Mouse (Mus musculus): ENCODE data around the gene Bcl2l2. TPM values are rescaled to one million over a fixed set of nuclear protein-coding genes. Genes with fewer than 3 reads are reported as not detected.

Gene Bcl2l2
- polyA plus RNA-seq, 1 experiment from 2014 or later: 3.4 TPM

DNA sequence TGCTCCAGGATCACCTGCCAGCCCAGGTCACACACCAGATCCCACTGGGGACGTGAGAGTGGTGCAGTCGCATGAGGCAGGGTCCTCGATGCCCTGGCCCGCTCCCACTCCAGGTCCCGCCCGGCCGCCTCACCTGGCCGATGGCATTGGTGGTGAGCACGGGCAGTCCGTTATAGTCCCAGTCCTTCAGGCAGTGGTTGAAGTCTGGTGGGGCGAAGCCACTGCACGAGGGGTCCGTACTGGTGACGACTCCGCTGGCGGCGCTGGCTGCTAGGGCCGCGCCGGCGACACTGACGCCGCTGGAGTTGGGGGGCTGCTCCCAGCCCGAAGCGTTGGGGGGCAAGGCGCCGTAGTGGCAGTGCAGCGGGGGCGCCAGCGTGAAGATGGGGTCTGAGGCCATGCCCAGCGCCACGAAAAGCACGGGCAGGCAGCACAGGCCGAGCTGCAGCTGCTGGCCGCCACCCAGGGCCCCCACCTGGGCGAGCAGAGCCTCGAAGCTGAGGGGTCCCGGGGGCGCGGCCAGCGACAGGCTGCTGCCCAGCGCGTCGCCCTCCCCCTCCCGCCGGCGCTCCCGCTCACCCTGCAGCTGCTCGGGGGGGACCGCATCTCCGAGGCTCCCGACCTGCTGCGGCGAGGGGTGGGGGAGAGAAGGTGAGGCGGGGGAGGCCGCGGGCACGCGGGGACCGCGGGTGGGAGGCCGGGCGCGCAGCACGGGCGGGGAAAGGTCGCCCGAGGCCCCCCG, 29.1 kb downstream of the Bcl2l2 start:
- Histone ChIP-seq H3K4me1 (replicated peaks; ENCODE audit: control insufficient read depth, insufficient read depth, low read length) (peaks cover 4% of the 10 kb centered on the region; the same call in 1 of the 2 replicates), H3K4me2 (ENCODE audit: low read depth, low read length) (peak overlapping the region; percentile 99), H3K4me3 (ENCODE audit: low read length) (peak overlapping the region; percentile 83), H3K9ac (ENCODE audit: low read length) (peak overlapping the region; percentile 91), H3K27me3 (ENCODE audit: control insufficient read depth, insufficient read depth, low read depth, low read length) (no peaks in the 10 kb centered on the region), H3K36me3 (ENCODE audit: control insufficient read depth, insufficient read depth, low read length) (peaks cover 3% of the 10 kb centered on the region; the same call in 1 of the 2 replicates), H3K27ac (ENCODE audit: low read length) (peak overlapping the region; percentile 68), H3K9me3 (ENCODE audit: control insufficient read depth, low read length) (no peaks in the 10 kb centered on the region)
- 1% methylated on average over 60 of the region's 69 CpGs for WGBS
- peak; percentile 63 for ATAC-seq (ENCODE audit: low read depth)

DNA sequence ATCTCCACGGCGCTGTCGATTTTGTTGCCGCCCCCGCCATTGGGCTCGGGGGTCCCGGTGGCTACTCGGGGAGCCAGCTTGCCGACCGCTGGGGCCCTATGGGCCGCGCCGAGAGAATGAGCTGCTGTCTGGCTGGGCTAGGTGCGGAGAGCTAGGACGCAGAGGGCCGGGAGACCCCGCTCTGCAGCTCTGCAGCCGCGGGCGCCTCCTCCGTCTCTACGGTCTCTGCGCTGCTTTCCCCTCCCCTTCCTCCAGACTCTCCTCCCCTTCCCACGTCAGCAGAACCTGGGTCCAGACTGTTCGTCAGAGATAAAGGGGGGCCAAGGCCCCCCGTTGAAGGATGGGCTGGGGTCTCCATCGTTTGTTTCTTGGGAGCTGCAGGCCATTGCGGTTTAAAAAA, 29.7 kb downstream of the Bcl2l2 start, which contains the start of gene Slc22a17:
Slc22a17 (minus strand) TSS at position 247 of the 400 bp plus-strand sequence.
- Histone ChIP-seq H3K27ac (ENCODE audit: low read length) (peak within 1 kb of the TSS; percentile 68), H3K36me3 (ENCODE audit: control insufficient read depth, insufficient read depth, low read length) (peaks cover 2% of the 10 kb centered on the region; the same call in 1 of the 2 replicates), H3K9me3 (ENCODE audit: control insufficient read depth, low read length) (no peaks in the 10 kb centered on the region), H3K4me1 (replicated peaks; ENCODE audit: control insufficient read depth, insufficient read depth, low read length) (peaks cover 4% of the 10 kb centered on the region; the same call in 1 of the 2 replicates), H3K4me2 (ENCODE audit: low read depth, low read length) (peak within 1 kb of the TSS; percentile 99), H3K27me3 (ENCODE audit: control insufficient read depth, insufficient read depth, low read depth, low read length) (no peaks in the 10 kb centered on the region), H3K4me3 (ENCODE audit: low read length) (peak within 1 kb of the TSS; percentile 83), H3K9ac (ENCODE audit: low read length) (peak within 1 kb of the TSS; percentile 91)
- peak; percentile 94 for ATAC-seq (ENCODE audit: low read depth)
- under 1% methylated on average over 28 of the region's 28 CpGs for WGBS

DNA sequence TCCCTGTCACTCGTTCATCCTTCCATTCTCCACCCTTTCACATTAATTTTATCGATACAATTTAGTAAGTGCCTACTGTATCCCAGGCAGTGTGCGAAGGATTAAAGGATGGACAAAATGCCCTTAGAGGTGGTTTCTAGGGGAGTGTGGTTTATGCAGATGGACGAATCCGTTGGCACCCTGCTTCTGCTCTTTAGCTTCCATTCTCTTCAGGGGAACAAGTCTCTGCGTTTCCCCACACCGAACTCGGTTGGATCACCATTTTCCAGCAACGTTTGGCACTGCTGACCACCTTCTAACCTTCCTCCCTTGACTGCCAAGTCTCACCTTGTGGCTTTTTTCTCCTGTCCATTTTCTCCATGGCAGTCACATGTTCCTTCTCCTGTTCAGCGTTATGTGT, 30.2 kb downstream of the Bcl2l2 start:
- peak overlapping the region; percentile 68; the same call in 1 of the 2 replicates for H3K27ac ChIP-seq (ENCODE audit: low read length)
- no peaks in the 10 kb centered on the region for H3K27me3 ChIP-seq (ENCODE audit: control insufficient read depth, insufficient read depth, low read depth, low read length)
- peaks cover 4% of the 10 kb centered on the region; the same call in 1 of the 2 replicates for H3K4me1 ChIP-seq (replicated peaks; ENCODE audit: control insufficient read depth, insufficient read depth, low read length)
- 17% methylated on average over 10 of the region's 10 CpGs for WGBS
- peak overlapping the region; percentile 99 for H3K4me2 ChIP-seq (ENCODE audit: low read depth, low read length)
- peak overlapping the region; percentile 83 for H3K4me3 ChIP-seq (ENCODE audit: low read length)
- no peak for ATAC-seq (ENCODE audit: low read depth)
- H3K36me3 ChIP-seq (ENCODE audit: control insufficient read depth, insufficient read depth, low read length): peaks cover 2% of the 10 kb centered on the region; the same call in 1 of the 2 replicates
- no peaks in the 10 kb centered on the region for H3K9me3 ChIP-seq (ENCODE audit: control insufficient read depth, low read length)
- peak overlapping the region; percentile 91 for H3K9ac ChIP-seq (ENCODE audit: low read length)

DNA sequence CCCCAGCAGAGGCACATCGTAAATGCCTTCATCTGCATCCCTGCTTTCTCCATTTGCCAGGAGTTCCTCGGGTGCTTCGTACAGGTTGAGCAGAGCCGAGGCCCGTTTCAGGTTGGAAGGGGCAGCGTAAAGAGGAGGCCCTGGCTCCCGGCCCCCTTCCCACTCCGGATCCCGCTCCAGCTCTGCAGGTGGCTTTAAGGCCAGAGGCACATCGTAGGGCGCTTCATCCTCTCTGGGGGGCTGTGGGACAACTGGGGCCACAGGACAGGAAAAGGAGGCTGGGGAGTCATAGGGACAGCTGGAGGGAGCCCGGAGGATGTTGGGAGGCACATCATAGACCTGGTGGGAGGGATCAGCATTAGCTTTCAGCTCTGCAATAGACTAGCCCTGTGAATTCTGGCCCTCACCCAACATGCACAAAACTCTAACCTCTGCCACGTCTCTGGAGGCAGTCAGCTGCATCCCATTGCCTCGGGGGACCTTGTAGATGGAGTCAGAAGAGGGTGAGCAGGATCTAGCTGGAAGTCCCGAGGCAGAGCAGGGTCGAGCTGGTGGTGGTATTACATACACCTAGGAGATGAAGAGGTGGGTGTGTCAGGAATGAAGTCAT, 37.0 kb downstream of the Bcl2l2 start:
- Histone ChIP-seq H3K27me3 (ENCODE audit: control insufficient read depth, insufficient read depth, low read depth, low read length) (no peaks in the 10 kb centered on the region), H3K9me3 (ENCODE audit: control insufficient read depth, low read length) (0 out of 2 replicates have a peak, but pooled peaks cover 4% of the 10 kb centered on the region), H3K4me3 (ENCODE audit: low read length) (no peak overlapping the region), H3K9ac (ENCODE audit: low read length) (no peak overlapping the region), H3K4me2 (ENCODE audit: low read depth, low read length) (no peak overlapping the region), H3K4me1 (replicated peaks; ENCODE audit: control insufficient read depth, insufficient read depth, low read length) (peaks cover 12% of the 10 kb centered on the region), H3K36me3 (ENCODE audit: control insufficient read depth, insufficient read depth, low read length) (peaks cover 22% of the 10 kb centered on the region), H3K27ac (ENCODE audit: low read length) (no peak overlapping the region)
- ATAC-seq (ENCODE audit: low read depth): no peak
- 87% methylated on average over 16 of the region's 16 CpGs for WGBS

DNA sequence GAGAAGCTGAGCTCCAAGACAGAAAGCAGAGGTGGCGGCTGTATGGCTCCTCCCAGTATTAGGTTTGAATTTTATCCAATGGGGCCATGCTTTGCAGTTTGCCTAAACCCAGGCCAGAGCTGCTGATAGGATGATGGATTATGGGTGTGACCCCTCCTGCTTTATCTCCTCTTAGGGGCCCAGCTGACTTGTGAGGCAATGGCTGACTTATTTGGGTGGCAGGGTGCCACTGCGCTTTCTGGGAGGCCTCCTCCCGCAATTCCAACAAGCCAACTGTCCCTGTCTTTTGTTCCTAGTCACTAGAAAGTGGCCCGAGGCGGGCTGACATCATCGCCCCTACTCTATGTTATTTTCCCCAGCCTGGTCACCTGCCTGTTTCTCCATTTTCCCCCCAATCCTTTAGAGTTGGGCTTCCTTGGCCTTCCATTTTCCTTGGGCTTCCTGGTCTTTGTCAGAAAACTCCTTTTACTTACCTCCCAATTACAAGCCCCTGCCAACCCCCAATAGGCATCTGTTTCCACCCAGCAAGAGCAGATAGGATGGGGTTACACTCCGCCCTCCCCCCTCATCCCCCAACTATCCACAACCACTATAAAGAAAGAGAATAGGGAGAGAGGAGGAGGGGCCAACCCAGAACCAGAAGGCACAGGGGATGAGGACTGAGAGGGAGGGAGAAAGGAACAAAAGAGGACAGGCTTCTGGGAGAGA, 41.6 kb downstream of the Bcl2l2 start:
- peak; percentile 32 for ATAC-seq (ENCODE audit: low read depth)
- 30% methylated on average over 7 of the region's 7 CpGs for WGBS
- peak overlapping the region; percentile 79 for H3K9ac ChIP-seq (ENCODE audit: low read length)

DNA sequence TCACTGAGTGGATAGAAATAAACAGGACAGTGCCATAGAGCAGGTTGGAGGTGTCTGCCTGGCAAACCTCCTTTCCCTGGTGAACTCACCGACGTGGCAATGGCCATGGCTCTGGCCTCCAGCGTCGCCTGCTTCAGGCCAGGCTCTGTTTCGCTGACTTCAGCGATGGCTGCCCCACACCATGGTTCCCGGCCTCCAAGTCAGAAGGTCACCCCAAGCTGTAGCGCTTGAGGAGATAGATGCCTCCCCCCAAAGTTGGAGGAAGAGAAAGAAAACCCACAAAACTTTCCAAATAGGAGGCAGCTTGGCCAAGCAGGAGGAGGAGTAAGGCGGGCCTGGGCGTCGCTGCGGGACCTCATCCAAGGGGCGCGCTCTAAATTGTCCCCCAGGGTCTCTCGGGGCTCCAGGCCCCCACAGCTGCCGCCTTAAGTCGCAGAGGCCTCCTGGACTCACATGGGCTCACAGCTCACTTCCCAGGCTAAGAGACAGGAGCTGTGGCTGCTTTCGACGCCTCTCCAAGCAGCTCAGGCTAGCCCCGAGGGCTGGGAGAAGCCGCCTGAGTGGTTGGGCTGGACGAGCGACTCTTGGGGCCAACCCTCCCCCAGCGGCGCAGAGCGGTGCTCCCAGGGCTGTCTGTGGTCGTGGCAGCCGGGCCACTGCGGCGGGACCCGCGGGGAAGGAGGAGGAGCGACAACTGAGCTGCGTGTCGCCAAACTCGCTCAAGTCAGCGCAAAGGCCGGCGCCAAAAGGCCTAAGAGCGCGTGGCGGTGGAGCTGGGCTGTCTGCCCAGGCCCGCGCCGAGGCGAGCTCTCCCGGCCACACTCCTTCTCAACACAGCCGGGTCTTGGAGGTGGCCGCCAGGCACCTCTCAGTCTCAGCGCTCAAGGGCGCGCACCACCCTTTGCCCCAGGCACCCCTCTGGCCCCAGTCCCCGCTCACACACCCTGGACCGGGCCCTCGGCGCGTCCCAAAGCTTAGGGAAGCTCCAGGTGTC, 42.5 kb downstream of the Bcl2l2 start, which contains the start of gene Efs:
Efs (minus strand) TSS at position 778 of the 994 bp plus-strand sequence.
- peaks cover 3% of the 10 kb centered on the region; the same call in 1 of the 2 replicates for H3K27me3 ChIP-seq (ENCODE audit: control insufficient read depth, insufficient read depth, low read depth, low read length)
- H3K36me3 ChIP-seq (ENCODE audit: control insufficient read depth, insufficient read depth, low read length): peaks cover 12% of the 10 kb centered on the region
- H3K27ac ChIP-seq (ENCODE audit: low read length): peak within 1 kb of the TSS; percentile 97
- H3K9me3 ChIP-seq (ENCODE audit: control insufficient read depth, low read length): 0 out of 2 replicates have a peak, but pooled peaks cover 4% of the 10 kb centered on the region
- peak; percentile 73 for ATAC-seq (ENCODE audit: low read depth)
- H3K4me3 ChIP-seq (ENCODE audit: low read length): peak within 1 kb of the TSS; percentile 55
- 5% methylated on average over 55 of the region's 57 CpGs for WGBS
- H3K9ac ChIP-seq (ENCODE audit: low read length): peak within 1 kb of the TSS; percentile 79
- peaks cover 17% of the 10 kb centered on the region for H3K4me1 ChIP-seq (replicated peaks; ENCODE audit: control insufficient read depth, insufficient read depth, low read length)
- H3K4me2 ChIP-seq (ENCODE audit: low read depth, low read length): peak within 1 kb of the TSS; percentile 84

More for the DNA sequence above, 41.6 kb downstream of the Bcl2l2 start:
- 0 out of 2 replicates have a peak, but pooled peaks cover 4% of the 10 kb centered on the region for H3K9me3 ChIP-seq (ENCODE audit: control insufficient read depth, low read length)
- peak overlapping the region; percentile 97 for H3K27ac ChIP-seq (ENCODE audit: low read length)
- peak overlapping the region; percentile 84 for H3K4me2 ChIP-seq (ENCODE audit: low read depth, low read length)
- H3K4me1 ChIP-seq (replicated peaks; ENCODE audit: control insufficient read depth, insufficient read depth, low read length): peaks cover 17% of the 10 kb centered on the region
- peaks cover 12% of the 10 kb centered on the region for H3K36me3 ChIP-seq (ENCODE audit: control insufficient read depth, insufficient read depth, low read length)
- peak overlapping the region; percentile 55 for H3K4me3 ChIP-seq (ENCODE audit: low read length)
- H3K27me3 ChIP-seq (ENCODE audit: control insufficient read depth, insufficient read depth, low read depth, low read length): peaks cover 3% of the 10 kb centered on the region; the same call in 1 of the 2 replicates

DNA sequence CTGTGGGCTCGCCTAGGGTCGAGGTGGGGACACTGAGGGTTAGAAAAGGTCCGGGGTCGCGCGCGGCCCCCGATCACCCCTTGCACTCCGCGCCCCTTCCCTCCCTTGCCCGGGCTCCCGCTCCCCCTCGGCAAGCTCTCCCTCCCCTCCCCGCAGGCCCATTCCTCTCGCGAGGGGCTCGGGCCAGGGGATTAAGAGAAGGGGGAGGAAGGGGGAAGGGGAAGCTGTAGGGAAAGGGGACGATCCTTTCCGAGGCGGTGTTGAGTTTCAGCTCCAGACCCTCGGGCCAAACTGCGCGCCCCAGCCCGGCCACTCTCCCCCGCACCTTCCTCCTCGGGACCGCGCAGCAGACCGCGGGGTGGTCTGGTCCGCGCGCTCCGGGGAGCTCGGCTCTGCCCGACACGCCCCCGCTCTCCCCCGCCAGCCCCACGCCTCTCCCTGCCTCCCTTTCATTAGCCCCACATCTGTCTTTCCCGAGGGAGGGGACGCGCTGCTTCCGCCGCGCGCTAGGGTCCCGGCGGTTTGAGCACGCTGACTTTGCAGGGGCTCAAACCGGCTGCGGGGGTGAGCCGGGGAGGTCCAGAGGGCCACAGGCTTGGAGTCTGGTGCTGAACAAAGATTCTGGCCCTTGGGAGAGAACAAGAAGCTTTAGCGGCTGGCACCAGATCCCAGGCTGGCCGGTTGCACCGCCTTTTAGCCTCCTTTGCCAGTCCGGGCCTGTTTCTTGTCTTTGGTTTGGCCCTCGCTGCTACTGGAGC, 43.4 kb downstream of the Bcl2l2 start:
- H3K27ac ChIP-seq (ENCODE audit: low read length): peak overlapping the region; percentile 97
- peak overlapping the region; percentile 55 for H3K4me3 ChIP-seq (ENCODE audit: low read length)
- H3K4me2 ChIP-seq (ENCODE audit: low read depth, low read length): peak overlapping the region; percentile 84
- peak; percentile 82 for ATAC-seq (ENCODE audit: low read depth)
- H3K4me1 ChIP-seq (replicated peaks; ENCODE audit: control insufficient read depth, insufficient read depth, low read length): peaks cover 17% of the 10 kb centered on the region
- WGBS: 1% methylated on average over 51 of the region's 58 CpGs
- H3K27me3 ChIP-seq (ENCODE audit: control insufficient read depth, insufficient read depth, low read depth, low read length): peaks cover 3% of the 10 kb centered on the region; the same call in 1 of the 2 replicates
- H3K9me3 ChIP-seq (ENCODE audit: control insufficient read depth, low read length): no peaks in the 10 kb centered on the region
- H3K36me3 ChIP-seq (ENCODE audit: control insufficient read depth, insufficient read depth, low read length): peaks cover 5% of the 10 kb centered on the region
- H3K9ac ChIP-seq (ENCODE audit: low read length): peak overlapping the region; percentile 79
